Mouse (Mus musculus) forebrain, embryonic 15.5 days (tissue): Measurements from ENCODE around the gene 1110051M20Rik. TPM values are rescaled to one million over a fixed set of nuclear protein-coding genes. Genes with fewer than 3 reads are reported as not detected.

ENCODE experiments used
- ATAC-seq: fragments of 200-750 bp; cut with Nextera tagmentation; replicated peaks from 2 replicates; pipeline ENCODE4 v1.8.0; 2017; ENCODE audit warnings: mild to moderate bottlenecking, moderate TSS enrichment, moderate library complexity
- H3K27ac ChIP-seq: fragments of 300-500 bp; sonication (generic); replicated peaks from 2 replicates; pipeline ENCODE4 v1.5.1; 2015; ENCODE audit warnings: mild to moderate bottlenecking, inconsistent platforms
- H3K27me3 ChIP-seq: fragments of 300-500 bp; sonication (generic); 2 replicates; pipeline ENCODE4 v1.6.1; 2015; ENCODE audit warnings: inconsistent platforms
- H3K36me3 ChIP-seq: fragments of 300-500 bp; sonication (generic); 2 replicates; pipeline ENCODE4 v1.6.1; 2015; ENCODE audit warnings: mild to moderate bottlenecking, inconsistent platforms
- H3K4me1 ChIP-seq: fragments of 300-500 bp; sonication (generic); 2 replicates; pipeline ENCODE4 v1.6.1; 2015; ENCODE audit warnings: inconsistent platforms
- H3K4me2 ChIP-seq: fragments of 300-500 bp; sonication (generic); replicated peaks from 2 replicates; pipeline ENCODE4 v1.6.1; 2015; ENCODE audit warnings: mild to moderate bottlenecking, inconsistent platforms
- H3K4me3 ChIP-seq: fragments of 300-500 bp; sonication (generic); 2 replicates; pipeline ENCODE4 v1.5.1; 2015; ENCODE audit warnings: mild to moderate bottlenecking, inconsistent platforms
- H3K9ac ChIP-seq: fragments of 300-500 bp; sonication (generic); replicated peaks from 2 replicates; pipeline ENCODE4 v1.6.1; 2015; ENCODE audit warnings: mild to moderate bottlenecking, inconsistent platforms
- H3K9me3 ChIP-seq: fragments of 300-500 bp; sonication (generic); 2 replicates; pipeline ENCODE4 v1.6.1; 2016; ENCODE audit warnings: inconsistent platforms
- WGBS: fragments of 180-500 bp; shearing (Covaris S2); methylation state at CpG from one replicate; pipeline ENCODE4 v1.1.7; 2015; ENCODE audit warnings: mixed read lengths; 5-methylcytosine and 5-hydroxymethylcytosine counted together
- polyA plus RNA-seq: library from polyadenylated mRNA; unstranded; fragments of >200 nt; fragmentation: Nextera tagmentation; extraction: Ambion mirVana; gene quantifications from 2 replicates; pipeline ENCODE4 v1.2.1, GENCODE M21; 2015

The 1110051M20Rik gene
- polyA plus RNA-seq, 1 experiment from 2014 or later: 168 TPM

GRCm38 (mm10) chr2:91437116-91437815 lies 7.2 kb downstream of the 1110051M20Rik start:
- Histone ChIP-seq H3K4me3 (no peak overlapping the region), H3K36me3 (no peaks in the 10 kb centered on the region), H3K27me3 (no peaks in the 10 kb centered on the region), H3K27ac (peak overlapping the region; percentile 69), H3K9ac (no peak overlapping the region), H3K4me1 (peaks cover 31% of the 10 kb centered on the region), H3K9me3 (no peaks in the 10 kb centered on the region), H3K4me2 (no peak overlapping the region)
- ATAC-seq: no peak
- 25% methylated on average over 5 of the region's 5 CpGs for WGBS

- no peak overlapping the region for H3K4me3 ChIP-seq
- H3K9me3 ChIP-seq: no peaks in the 10 kb centered on the region
- H3K36me3 ChIP-seq: no peaks in the 10 kb centered on the region
- H3K4me1 ChIP-seq: peaks cover 29% of the 10 kb centered on the region
- no peaks in the 10 kb centered on the region for H3K27me3 ChIP-seq
- 22% methylated on average over 8 of the region's 8 CpGs for WGBS
- no peak overlapping the region for H3K4me2 ChIP-seq
- peak overlapping the region; percentile 69; the same call in 1 of the 2 replicates for H3K27ac ChIP-seq
- ATAC-seq: no peak
- no peak overlapping the region for H3K9ac ChIP-seq
These were observed 7.8 kb downstream of the 1110051M20Rik start for GRCm38 (mm10) chr2:91436713-91437112.

- H3K9ac ChIP-seq: no peak overlapping the region
These were observed 13.9 kb downstream of the 1110051M20Rik start for GRCm38 (mm10) chr2:91430600-91430919.

GRCm38 (mm10) chr2:91429915-91430599 lies 14.4 kb downstream of the 1110051M20Rik start:
- Histone ChIP-seq H3K4me2 (peak overlapping the region; percentile 13), H3K36me3 (no peaks in the 10 kb centered on the region), H3K9me3 (no peaks in the 10 kb centered on the region), H3K4me3 (no peak overlapping the region), H3K9ac (no peak overlapping the region), H3K27me3 (no peaks in the 10 kb centered on the region), H3K4me1 (peaks cover 27% of the 10 kb centered on the region), H3K27ac (peak overlapping the region; percentile 72)
- WGBS: 2% methylated on average over 9 of the region's 9 CpGs
- peak; percentile 82 for ATAC-seq

More at GRCm38 (mm10) chr2:91430600-91430919, 13.9 kb downstream of the 1110051M20Rik start:
- peaks cover 27% of the 10 kb centered on the region for H3K4me1 ChIP-seq
- peak overlapping the region; percentile 13 for H3K4me2 ChIP-seq
- H3K9me3 ChIP-seq: no peaks in the 10 kb centered on the region
- H3K27me3 ChIP-seq: no peaks in the 10 kb centered on the region
- no peaks in the 10 kb centered on the region for H3K36me3 ChIP-seq
- 3% methylated on average over 6 of the region's 6 CpGs for WGBS
- H3K4me3 ChIP-seq: no peak overlapping the region
- H3K27ac ChIP-seq: peak overlapping the region; percentile 72
- peak; percentile 88 for ATAC-seq

- no peak for ATAC-seq
- 79% methylated on average over 3 of the region's 3 CpGs for WGBS
These were observed 15.4 kb downstream of the 1110051M20Rik start for GRCm38 (mm10) chr2:91429146-91429545.

GRCm38 (mm10) chr2:91426321-91426720 lies 18.2 kb downstream of the 1110051M20Rik start:
- no peak overlapping the region for H3K4me2 ChIP-seq
- WGBS: 84% methylated on average over 1 of the region's 1 CpGs
- H3K4me1 ChIP-seq: peaks cover 25% of the 10 kb centered on the region
- no peak overlapping the region for H3K9ac ChIP-seq
- no peaks in the 10 kb centered on the region for H3K27me3 ChIP-seq
- no peak overlapping the region for H3K27ac ChIP-seq
- no peaks in the 10 kb centered on the region for H3K9me3 ChIP-seq
- peaks cover 8% of the 10 kb centered on the region for H3K36me3 ChIP-seq
- no peak for ATAC-seq
- H3K4me3 ChIP-seq: no peak overlapping the region

More at GRCm38 (mm10) chr2:91429146-91429545, 15.4 kb downstream of the 1110051M20Rik start:
- H3K4me1 ChIP-seq: peaks cover 27% of the 10 kb centered on the region
- no peak overlapping the region for H3K4me3 ChIP-seq
- H3K4me2 ChIP-seq: no peak overlapping the region
- no peaks in the 10 kb centered on the region for H3K9me3 ChIP-seq
- H3K9ac ChIP-seq: no peak overlapping the region
- H3K27ac ChIP-seq: peak overlapping the region; percentile 72
- no peaks in the 10 kb centered on the region for H3K36me3 ChIP-seq
- no peaks in the 10 kb centered on the region for H3K27me3 ChIP-seq

- H3K4me2 ChIP-seq: no peak overlapping the region
- peaks cover 22% of the 10 kb centered on the region for H3K36me3 ChIP-seq
- ATAC-seq: no peak
- no peak overlapping the region for H3K9ac ChIP-seq
- no peaks in the 10 kb centered on the region for H3K9me3 ChIP-seq
- WGBS: 74% methylated on average over 7 of the region's 7 CpGs
- no peaks in the 10 kb centered on the region for H3K27me3 ChIP-seq
- no peak overlapping the region for H3K4me3 ChIP-seq
- peaks cover 4% of the 10 kb centered on the region; the same call in 1 of the 2 replicates for H3K4me1 ChIP-seq
- no peak overlapping the region for H3K27ac ChIP-seq
These were observed 20.3 kb downstream of the 1110051M20Rik start for GRCm38 (mm10) chr2:91424061-91424720.

GRCm38 (mm10) chr2:91421641-91422040 lies 22.9 kb downstream of the 1110051M20Rik start:
- Histone ChIP-seq H3K27me3 (no peaks in the 10 kb centered on the region), H3K36me3 (peaks cover 22% of the 10 kb centered on the region), H3K27ac (no peak overlapping the region), H3K4me2 (no peak overlapping the region), H3K9me3 (no peaks in the 10 kb centered on the region), H3K4me1 (peaks cover 2% of the 10 kb centered on the region; the same call in 1 of the 2 replicates), H3K4me3 (no peak overlapping the region), H3K9ac (no peak overlapping the region)
- WGBS: 25% methylated on average over 5 of the region's 5 CpGs
- ATAC-seq: no peak

- Histone ChIP-seq H3K27ac (no peak overlapping the region), H3K27me3 (no peaks in the 10 kb centered on the region), H3K4me2 (no peak overlapping the region), H3K9me3 (no peaks in the 10 kb centered on the region), H3K36me3 (no peaks in the 10 kb centered on the region), H3K4me1 (no peaks in the 10 kb centered on the region; the same call in 1 of the 2 replicates), H3K9ac (no peak overlapping the region), H3K4me3 (no peak overlapping the region)
- no peak for ATAC-seq
- WGBS: 86% methylated on average over 1 of the region's 1 CpGs
These were observed 30.7 kb downstream of the 1110051M20Rik start for GRCm38 (mm10) chr2:91413811-91414210.

- H3K27me3 ChIP-seq: no peaks in the 10 kb centered on the region
- H3K4me2 ChIP-seq: no peak overlapping the region
- H3K4me1 ChIP-seq: no peaks in the 10 kb centered on the region; the same call in 1 of the 2 replicates
- no peaks in the 10 kb centered on the region for H3K36me3 ChIP-seq
- ATAC-seq: no peak
- H3K9me3 ChIP-seq: no peaks in the 10 kb centered on the region
- H3K9ac ChIP-seq: no peak overlapping the region
- no peak overlapping the region for H3K4me3 ChIP-seq
- WGBS: 81% methylated on average over 5 of the region's 5 CpGs
- H3K27ac ChIP-seq: no peak overlapping the region
These were observed 32.1 kb downstream of the 1110051M20Rik start for GRCm38 (mm10) chr2:91412361-91412760.

- H3K4me2 ChIP-seq: no peak overlapping the region
- no peaks in the 10 kb centered on the region for H3K9me3 ChIP-seq
- H3K4me1 ChIP-seq: no peaks in the 10 kb centered on the region
- ATAC-seq: no peak
- WGBS: 72% methylated on average over 2 of the region's 2 CpGs
- no peak overlapping the region for H3K9ac ChIP-seq
- no peak overlapping the region for H3K27ac ChIP-seq
- H3K27me3 ChIP-seq: no peaks in the 10 kb centered on the region
- H3K36me3 ChIP-seq: no peaks in the 10 kb centered on the region
- no peak overlapping the region for H3K4me3 ChIP-seq
These were observed 33.0 kb downstream of the 1110051M20Rik start for GRCm38 (mm10) chr2:91411473-91411872.

- H3K27me3 ChIP-seq: no peaks in the 10 kb centered on the region
- no peaks in the 10 kb centered on the region for H3K36me3 ChIP-seq
- no peak overlapping the region for H3K27ac ChIP-seq
- no peak overlapping the region for H3K4me2 ChIP-seq
- no peak overlapping the region for H3K9ac ChIP-seq
- no peaks in the 10 kb centered on the region for H3K9me3 ChIP-seq
- no peak for ATAC-seq
- no peak overlapping the region for H3K4me3 ChIP-seq
- H3K4me1 ChIP-seq: no peaks in the 10 kb centered on the region
- 92% methylated on average over 2 of the region's 2 CpGs for WGBS
These were observed 36.5 kb downstream of the 1110051M20Rik start for GRCm38 (mm10) chr2:91408031-91408430.
